Mouse (Mus musculus): ENCODE results near the gene Cacna1i.

Gene Cacna1i

DNA sequence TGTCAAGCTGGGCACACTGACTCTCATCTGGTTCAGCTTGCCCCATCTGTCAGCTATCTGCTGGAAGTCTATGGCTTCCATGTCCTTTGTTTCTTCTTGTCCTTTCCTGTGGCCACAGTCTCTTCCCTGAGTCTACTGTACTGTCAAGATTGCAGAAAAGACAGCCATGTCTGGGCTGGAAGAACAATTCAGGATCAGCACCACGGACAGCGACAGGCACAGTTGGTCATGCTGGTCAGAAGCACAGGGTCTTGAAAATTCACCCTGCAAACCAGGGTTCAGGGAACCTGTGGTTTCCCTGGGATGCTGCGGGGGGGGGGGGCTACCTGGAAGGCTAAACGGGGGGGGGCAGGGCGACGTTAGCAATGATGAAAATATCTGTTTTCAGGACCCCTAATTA is 9.4 kb upstream of the Cacna1i start:
- DNase-seq, result peak; percentile 55

GRCm38 (mm10) chr15:80278121-80278759 is 8.8 kb upstream of the Cacna1i start:
- DNase-seq, result no peak

DNA sequence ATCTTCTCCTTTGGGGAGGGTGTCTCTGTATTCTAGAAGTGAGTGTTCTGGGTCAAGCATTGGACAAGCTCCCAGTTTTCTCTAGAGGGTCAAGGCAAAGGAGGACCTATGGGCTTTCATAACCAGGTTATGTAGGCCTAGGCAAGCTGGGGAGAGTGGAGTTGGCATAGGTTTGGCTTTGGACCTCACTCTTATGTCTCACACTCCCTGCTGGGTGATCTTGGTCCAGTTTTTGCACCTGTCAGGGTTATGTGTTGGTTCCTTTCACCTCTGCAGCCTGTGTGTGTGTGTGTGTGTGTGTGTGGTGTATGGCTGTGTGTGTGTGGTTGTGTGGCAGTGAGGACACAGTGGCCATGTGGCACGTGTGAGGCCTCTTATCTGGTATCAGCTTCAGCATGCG is 8.0 kb upstream of the Cacna1i start:
- DNase-seq, result no peak

DNA sequence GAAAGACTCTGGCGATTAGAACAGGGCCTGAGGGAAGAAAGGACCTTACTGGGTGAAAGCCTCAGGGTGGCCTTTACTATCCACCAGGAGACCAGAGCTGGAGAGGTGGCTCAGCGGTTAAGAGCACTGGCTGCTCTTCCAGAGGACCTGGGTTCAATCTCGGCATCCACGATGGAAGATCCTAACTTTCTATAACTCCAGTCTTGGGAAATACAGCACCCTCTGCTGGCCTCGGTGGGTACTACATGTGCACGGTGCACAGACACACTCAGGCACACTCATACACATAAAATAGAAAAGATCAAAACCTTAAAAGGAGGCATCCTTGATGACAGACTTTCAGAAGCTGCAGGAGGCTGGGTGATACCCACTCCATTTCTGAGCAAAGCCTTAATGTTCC is 6.4 kb upstream of the Cacna1i start:
- peak; percentile 53 for DNase-seq

DNA sequence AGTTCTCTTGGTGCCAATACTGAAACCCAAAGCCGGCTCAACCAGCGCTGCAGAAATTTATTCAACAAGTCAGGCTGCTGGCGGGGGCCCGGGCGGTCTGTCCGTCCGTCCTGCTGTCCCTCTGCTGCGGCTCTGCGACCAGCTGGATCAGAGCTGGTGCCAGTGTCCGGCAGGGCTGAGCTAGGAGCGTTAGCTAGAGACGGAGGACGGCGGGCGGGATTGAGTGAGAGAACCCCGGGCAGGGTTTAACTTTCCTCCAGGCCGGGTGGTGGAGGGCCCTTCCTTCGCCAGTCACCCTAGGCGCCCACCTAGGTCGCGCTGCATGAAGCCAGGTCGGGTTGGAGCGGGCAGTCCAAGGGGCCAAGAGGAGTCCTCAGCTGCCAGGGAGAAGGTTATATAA is 998 bp downstream of the Cacna1i start:
- no peak for DNase-seq

DNA sequence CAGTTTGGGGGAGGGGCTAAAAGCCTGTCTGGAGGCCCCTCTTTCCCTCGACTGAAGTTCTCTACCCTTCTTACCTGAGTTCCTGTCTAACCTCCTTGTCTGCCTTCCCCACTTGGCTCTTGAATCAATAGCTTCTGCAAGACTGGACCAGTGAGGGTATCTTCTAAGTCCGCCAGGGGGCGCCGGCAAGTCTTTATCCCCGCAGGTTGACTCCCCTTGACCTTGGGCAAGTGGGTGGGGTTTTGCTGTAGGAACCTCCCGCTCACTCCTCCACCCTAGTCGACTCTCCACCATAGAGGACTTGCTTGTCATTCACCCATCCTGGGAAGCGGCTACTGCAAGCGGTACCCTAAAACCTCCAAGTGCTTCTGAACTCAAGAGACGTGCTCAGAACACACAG is 2.4 kb downstream of the Cacna1i start:
- peak; percentile 85 for DNase-seq

DNA sequence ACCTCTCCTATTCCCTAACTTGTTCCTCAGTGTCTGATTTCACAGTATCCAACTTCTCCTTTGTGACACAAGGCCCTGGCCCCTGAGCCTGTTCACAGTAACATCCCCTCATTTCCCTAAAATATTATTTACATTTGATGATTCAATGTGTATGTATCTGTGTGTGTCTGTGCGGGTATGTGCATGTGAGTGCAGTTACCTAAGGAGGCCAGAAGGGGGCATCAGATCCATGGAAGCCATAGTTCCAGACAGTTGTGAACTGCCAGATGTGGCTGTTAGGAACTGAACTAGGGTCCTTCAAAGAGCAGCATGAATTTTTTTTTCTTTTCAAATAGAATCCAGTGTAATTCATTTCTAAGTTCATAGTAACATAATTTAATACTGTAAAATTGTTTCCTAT is 10.1 kb downstream of the Cacna1i start:
- no peak for DNase-seq

DNA sequence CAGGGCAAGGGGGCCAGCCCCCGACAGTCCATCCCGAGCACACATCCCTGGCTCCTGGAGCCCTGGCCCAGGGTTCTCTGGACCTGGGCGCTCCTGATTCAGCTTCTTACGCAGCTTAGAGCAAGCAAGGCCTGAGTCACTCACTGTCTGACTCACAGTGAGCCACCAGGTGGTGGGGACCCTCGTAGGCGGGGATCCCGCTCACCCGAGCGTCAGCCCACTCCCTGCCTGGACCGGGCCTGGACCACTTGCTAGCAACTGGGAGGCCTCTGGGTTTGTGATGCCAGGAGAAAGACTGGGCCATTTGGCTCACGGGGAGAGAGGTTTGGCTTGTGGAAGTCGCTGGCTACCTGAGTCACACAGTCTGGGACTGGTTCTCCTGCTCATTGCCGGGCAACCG is 16.7 kb downstream of the Cacna1i start:
- no peak for DNase-seq

DNA sequence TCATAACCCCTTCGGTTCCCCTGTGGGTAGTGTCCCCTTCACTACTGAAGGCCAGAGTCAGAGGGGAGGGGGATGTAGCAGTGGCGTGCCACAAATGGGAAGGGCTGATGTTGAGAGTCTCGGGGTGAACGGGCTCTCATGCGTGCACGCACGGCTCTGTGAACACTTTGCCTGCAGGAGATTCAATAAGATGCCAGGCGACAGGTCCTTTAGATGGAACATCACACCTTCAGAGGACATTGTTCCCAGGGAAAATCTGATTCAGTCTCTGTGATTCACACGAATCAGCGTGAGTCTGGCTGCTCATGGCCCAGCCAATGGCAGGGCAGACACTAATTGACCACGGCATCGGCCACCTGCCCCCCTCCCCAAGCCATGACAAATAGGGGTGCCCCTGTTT is 17.1 kb downstream of the Cacna1i start:
- DNase-seq, result no peak

DNA sequence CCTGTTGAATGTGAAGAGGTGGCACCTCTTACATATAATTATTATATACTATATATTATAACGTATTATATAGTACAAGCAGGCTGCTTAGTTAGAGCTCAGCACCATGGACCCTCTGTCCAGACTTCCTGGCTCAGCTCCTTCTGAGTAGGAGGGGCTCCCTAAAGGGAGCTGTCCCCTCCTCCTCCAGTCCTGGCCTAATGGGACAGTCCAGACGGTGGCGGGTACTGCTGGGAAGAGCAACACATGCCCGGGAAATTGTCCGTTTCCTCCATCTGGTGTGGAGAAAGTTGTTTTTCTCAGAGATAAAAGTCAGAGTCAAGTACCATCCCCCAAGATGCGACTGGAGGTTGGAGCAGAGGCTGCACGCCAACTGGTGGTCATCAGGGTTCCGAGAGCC is 19.1 kb downstream of the Cacna1i start:
- no peak for DNase-seq

DNA sequence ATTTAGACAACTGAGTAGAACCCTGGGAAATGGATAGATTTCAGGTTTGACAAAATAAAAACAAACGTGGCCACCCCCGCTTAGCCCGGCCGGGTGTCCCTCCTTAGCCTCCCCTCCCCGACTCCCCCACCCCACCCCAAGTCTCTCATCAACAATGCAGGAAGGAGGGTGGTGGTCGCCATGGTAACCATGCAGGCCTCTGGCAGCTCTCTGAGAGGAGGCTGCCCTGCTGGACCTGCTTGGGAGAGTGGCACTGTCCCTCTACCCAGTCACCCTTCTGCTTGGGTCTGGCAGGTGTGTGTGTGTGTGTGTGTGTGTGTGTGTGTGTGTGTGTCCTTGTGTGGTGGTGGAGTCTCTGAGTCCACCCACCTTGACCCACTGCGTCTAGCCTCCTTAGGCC is 27.7 kb downstream of the Cacna1i start:
- no peak for DNase-seq

- DNase-seq, result no peak
Observed at GRCm38 (mm10) chr15:80316966-80317634, 30.1 kb downstream of the Cacna1i start.

GRCm38 (mm10) chr15:80317841-80318530 is 30.9 kb downstream of the Cacna1i start:
- no peak for DNase-seq

DNA sequence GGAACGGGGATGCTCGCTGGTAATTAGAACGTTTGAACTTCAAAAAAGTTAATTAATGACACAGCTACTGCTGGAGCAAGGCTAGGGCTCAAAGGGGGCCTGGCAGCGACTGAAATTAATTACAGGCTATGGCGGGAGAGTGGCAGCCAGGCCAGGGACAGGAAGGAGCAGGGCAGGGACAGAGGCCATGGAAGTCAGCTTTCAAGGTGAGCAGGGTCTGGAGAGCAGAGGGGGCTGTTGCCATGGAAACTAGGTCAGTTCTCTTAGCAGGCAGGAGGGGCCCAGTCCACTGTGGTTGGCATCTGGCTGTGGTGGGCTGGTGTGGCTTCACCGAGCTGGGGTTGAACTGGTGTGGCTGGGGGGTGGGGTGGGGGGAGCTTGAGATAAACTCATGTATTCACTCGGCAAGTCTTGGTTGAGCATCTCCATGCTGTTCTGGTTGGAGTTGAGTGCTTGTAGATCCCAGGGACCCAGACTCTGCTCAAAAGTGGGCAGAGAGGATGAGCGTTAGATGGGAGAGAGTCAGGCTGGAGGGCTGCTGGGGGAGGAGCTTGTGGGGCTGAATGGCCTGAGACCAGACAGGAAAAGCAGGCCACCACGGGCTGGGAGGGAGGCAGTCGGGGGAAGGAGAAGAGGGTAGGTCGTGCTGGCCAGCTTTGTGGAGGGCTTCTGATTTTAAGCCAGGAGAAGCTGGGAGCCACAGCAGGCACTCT is 31.7 kb downstream of the Cacna1i start:
- DNase-seq, result no peak

- peak; percentile 4 for DNase-seq
Observed at GRCm38 (mm10) chr15:80319315-80319714, 32.3 kb downstream of the Cacna1i start.

GRCm38 (mm10) chr15:80319921-80320320 is 32.9 kb downstream of the Cacna1i start:
- no peak for DNase-seq

DNA sequence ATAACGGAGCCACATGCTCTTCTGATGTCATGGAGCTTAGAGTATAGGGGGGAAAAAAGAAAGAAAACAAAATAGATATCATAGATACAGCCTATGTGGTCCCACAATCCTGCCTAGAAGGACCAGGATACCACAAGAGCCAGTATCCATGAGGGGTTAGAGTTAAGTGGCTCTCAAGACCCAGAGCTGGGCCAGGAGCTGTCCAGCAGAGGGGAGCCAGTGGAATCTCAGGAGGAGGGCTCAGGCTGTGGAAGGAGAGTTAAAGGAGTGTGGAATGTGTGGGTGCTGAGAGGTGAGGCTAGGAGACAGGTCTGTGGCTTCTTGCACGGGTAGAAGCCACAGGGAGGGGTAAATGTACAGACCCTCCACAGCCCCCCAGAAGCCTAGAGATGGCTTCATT is 38.2 kb downstream of the Cacna1i start:
- no peak for DNase-seq

GRCm38 (mm10) chr15:80325756-80326155 is 38.7 kb downstream of the Cacna1i start:
- DNase-seq, result no peak

GRCm38 (mm10) chr15:80326947-80327346 is 39.9 kb downstream of the Cacna1i start:
- DNase-seq, result no peak

DNA sequence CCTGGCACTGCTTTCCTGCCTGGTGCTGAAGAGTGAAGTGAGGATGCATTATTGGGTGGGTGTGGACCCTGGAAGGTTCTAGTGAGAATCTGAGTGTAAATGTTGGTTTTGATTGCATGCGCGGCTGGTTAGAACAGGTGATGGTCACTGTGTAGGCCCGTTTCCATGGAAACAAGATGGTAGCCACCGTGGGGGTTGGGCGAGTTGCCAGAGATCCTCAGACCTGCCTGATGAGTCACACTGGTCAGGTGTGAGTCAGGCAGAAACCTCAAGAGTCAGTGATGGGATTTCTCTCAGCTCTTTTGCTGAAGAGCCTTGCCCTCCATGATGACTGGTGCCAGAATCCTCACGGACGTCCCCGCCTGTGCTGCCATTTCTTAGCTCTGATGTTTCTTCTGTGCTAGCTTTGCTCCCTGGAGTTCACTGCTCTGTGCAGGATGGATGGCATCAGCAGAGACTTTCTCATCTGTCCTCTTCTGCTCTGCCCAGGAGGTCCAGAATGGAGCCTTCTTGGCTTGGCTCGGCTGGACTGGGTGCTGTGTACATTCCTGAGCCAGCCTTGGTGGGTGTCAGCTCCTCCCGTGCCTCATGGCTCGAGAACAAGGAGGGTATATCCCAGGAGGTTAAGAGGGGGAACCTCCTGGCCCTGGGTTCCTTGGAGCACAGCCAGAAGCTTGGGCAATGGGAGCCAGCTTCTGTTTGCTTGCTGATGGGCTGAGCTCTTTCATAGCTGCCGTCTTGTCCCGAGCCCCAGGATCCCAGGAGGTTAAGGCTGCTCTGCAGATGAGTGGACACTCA is 40.9 kb downstream of the Cacna1i start:
- DNase-seq, result no peak

DNA sequence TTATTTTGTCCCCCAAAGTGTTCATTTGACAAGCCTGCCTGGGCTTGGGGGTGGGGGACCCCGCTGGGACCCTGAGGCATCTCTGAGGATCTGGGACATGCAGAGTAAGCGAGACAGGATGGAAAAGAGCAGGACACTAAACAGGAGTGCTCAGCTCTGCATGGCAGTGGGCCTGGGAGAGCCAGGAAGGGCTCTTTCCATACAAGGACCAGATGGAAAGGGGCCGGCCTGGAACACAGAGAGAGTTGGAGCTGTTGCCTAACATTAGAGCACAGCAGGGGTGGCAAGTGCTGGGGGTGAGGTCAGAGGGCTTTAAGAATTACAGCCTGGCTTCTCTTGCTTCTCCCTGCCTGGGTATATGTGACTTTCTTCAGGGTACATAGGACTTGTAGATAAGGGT is 43.2 kb downstream of the Cacna1i start:
- no peak for DNase-seq

- no peak for DNase-seq
Observed at GRCm38 (mm10) chr15:80334766-80335165, 47.7 kb downstream of the Cacna1i start.

DNA sequence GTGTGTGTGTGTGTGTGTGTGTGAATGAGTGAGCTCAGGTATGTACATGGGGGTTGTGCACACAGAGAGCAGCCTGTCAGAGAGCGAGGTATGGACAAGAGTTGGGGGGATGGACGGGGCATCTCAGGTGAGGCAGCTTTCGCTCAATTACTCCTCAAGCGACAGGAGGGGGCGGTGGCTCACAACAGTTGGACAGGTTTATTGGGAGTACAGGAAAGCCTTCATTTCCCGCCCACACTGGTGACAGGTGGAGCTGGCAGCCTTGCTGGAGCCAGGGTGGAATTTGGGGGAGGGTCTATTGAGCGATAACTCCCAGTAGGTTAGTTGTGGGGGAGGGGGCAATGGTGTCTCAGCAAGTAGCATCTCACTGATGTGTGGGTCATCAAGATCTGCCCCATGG is 48.2 kb downstream of the Cacna1i start:
- DNase-seq, result no peak
